Mouse (Mus musculus) layer of hippocampus, postnatal 14 days (tissue): Measurements from ENCODE around the gene Cfap44. TPM values are rescaled to one million over a fixed set of nuclear protein-coding genes. Genes with fewer than 3 reads are reported as not detected.
A peak's percentile ranks its signal among the peaks of the same experiment; 100 is the strongest.

Experiments
- DNase-seq, 2 experiments: peaks; one replicate each; pipeline ENCODE4 v3.0.0; 2021 to 2022; ENCODE audit warnings: low spot score in 2 of 2, mixed read lengths in 1 of 2
- total RNA-seq, 2 experiments: library from RNA; stranded (reverse); gene quantifications; 2 replicates each; pipeline ENCODE4 v1.2.3; 2021

Gene Cfap44
- total RNA-seq, 2 experiments from 2014 or later: 8.4 to 10.8 TPM

DNA sequence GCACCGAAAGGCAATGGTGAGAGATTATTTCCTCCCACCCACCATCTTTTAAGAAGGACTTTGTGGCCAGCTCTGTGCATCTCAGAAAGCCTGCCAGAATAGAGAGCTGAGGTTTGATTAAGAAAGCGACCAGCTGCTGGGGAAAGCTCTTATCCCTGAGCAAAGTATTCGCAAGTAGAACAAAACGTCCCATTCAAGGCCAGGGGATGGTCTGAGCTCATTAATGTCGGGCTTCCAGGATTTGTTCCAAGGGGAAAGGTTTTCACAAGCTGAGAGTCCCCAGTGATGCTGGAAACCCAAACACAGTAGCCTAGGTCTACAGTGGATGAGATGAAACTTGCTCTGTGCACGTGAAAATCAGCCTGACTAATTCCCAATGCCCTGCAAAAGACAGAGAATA lies 99.3 kb downstream of the Cfap44 start:
- DNase-seq: peak in 1 of 2 experiments; percentile 78

- no peak for DNase-seq
These were observed 100.0 kb downstream of the Cfap44 start for GRCm38 (mm10) chr16:44494441-44495108.

GRCm38 (mm10) chr16:44496971-44497464 lies 102.4 kb downstream of the Cfap44 start:
- DNase-seq: no peak

DNA sequence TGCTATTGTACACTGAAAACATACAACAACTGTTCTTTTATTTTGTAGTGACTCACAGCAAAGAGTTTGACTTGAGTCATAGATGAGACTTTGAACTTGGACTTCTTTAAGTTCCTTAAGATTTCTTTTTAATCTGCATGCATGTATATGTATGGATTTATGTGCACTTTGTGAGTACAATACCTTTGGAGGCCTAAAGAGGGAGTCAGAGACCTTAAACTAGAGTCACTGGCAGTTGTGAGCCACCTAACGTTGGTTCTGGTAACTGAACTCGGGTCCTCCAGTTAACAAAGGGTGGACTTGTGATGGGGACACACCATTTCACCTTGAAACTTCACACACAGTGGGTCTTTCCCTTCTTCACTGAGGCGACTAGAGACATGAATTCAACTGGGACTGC lies 103.9 kb downstream of the Cfap44 start:
- DNase-seq: no peak

DNA sequence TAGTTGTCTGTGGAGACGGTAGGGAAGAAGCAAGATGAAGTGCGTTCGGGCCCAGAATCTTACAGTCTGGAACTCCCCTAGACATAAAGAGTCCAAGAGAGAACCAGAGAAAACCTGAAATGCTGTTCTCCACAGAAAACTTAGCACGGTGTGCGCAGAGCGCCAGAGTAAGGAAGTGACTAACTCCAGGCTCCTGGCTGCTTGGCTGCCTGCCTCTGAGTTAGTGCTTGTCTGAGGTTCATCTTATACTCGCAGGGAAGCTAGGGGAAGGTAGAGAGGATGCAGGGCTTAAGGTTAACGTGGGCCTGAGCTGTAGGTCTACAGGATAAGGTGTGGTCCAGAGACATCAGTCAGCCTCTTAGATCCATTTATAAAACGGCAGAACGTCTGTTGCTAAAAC lies 107.2 kb downstream of the Cfap44 start:
- DNase-seq: no peak

- DNase-seq: no peak
These were observed 107.7 kb downstream of the Cfap44 start for GRCm38 (mm10) chr16:44502325-44502724.

GRCm38 (mm10) chr16:44502895-44503575 lies 108.4 kb downstream of the Cfap44 start:
- no peak for DNase-seq

GRCm38 (mm10) chr16:44505243-44505642 lies 110.6 kb downstream of the Cfap44 start:
- no peak for DNase-seq

DNA sequence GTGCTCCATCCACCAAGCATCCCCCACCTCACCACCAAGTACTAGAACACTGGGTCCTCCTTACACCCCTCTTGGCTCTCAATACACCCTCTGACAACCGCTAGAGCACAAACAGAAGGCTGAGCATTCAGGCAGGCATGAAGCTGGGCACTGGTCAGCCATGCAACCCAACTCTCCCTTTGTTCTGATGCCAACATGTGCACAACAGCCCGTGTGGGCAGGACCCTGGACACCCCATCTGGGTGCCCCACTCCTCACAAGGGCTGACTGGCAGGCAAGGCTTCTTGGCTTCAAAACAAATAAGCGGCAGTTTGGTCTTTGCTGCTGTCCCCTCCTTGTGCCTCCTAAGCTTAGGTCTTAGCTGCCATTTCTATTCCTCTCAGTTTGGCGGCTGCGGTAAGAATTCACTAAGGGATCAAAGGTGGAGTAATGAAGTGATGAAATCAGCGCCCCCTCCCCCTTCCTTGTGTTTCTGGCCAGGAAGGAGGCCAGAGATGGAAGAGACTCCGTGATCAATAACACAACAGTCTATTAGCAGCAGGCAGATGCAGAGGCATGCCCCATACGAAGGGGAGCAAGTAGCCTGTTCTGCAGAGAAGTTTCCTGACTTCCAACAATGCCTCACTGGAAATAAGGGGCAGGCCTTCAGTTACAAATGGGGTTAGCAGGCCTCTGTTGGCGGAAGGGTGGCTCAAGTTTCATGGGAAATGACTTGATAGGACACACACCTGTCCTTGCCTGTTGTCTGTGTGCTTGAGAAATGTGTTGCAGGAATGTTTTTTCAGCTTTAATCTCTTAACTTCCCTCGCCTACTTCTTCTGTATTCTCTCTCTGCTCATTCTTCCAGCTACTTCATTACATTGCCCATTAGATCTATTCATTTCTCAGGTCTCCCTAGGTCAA lies 112.7 kb downstream of the Cfap44 start:
- DNase-seq: no peak

DNA sequence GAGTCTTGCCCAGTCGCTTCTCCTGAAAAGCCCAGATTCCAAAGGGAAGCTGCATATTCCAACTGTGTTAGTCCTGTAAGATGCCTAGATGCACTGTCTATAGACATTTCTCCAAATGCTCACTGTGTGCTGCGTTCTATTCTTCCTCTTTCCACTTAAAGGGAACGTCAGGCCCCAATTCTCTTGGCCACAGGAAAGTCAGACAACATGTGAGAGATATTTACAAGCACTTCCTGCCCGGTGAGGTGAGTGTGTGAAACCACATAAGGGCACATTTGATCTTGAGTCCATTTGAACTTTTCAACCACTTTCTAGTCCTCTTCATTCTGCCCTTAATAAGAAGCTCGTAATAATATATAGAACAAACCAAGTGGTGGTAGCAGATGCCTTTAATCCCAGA lies 113.4 kb downstream of the Cfap44 start:
- no peak for DNase-seq

- no peak for DNase-seq
These were observed 114.2 kb downstream of the Cfap44 start for GRCm38 (mm10) chr16:44508772-44509171.

- no peak for DNase-seq
These were observed 115.1 kb downstream of the Cfap44 start for GRCm38 (mm10) chr16:44509458-44510344.

DNA sequence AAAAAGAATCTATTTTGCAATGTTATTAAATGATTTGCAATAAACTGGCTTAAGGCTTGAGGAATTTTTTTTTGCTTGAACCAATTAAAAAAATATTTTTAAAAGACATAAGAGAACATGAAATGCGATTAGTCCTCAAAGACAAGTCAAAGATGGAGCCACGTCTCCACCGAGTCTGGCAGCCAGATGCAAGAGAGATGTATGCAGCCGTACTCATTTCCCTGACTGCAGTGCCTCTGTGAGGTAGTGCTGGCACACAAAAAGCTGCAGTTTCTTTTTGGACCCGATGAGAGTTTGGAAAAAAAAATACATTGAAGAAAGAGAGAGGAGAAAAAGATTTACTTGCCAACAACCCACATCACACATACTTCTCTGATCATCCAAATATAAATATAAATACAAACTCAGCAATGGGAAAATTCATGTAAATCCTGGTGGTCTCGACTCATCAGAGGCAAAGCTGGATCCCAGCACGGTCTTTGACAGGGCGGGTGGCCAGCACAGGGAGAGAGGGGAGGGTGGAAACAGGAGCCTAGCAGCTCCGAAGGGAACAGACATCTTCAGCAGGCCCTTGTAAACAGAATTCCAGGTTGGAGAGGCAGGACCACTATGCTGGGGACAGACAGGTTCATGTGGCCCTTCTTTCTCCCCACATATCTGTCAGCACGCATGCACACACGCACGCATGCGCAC lies 116.1 kb downstream of the Cfap44 start:
- DNase-seq: no peak

DNA sequence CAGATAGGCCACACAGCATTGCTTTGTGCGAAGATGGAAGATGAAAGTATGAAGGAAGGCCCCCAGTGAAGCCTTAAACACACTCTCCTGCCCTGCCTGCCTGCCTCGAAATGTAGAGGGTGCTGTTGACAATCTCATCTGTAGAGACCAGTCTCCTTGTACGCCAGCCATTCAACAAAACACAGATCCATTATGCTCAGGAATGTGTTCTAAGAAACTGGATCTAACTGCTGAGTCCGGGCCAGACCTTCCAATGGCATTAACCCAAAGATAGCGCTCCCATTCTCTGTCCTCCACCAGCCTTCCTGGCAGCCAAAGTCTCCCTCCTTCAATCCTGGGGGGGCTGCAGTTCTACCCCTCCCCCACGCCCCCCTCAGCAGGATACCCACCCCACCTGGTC lies 121.9 kb downstream of the Cfap44 start:
- no peak for DNase-seq

- no peak for DNase-seq
These were observed 129.0 kb downstream of the Cfap44 start for GRCm38 (mm10) chr16:44523595-44523994.

GRCm38 (mm10) chr16:44526044-44526443 lies 131.4 kb downstream of the Cfap44 start:
- no peak for DNase-seq

DNA sequence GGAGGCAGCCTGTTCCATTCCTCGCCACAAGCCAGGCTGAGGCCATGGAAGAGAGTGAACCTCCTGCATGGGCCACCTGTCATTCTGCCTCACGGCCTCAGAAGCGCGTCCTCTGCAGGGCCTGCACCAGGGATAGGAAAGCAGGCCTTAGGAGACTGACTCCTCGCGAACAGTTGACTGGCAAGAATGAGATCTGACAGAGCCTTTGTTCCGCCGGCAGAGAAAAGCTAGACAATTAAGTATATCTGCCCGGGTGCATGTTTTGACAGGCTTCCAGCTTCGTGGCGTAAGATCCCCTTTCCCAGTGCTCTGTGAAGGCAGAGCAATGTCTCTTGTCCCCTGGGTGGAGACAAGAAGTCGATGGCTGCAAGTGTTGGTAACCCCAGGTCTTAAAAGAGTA lies 132.1 kb downstream of the Cfap44 start:
- DNase-seq: no peak

- DNase-seq: no peak
These were observed 132.8 kb downstream of the Cfap44 start for GRCm38 (mm10) chr16:44527218-44527905.

DNA sequence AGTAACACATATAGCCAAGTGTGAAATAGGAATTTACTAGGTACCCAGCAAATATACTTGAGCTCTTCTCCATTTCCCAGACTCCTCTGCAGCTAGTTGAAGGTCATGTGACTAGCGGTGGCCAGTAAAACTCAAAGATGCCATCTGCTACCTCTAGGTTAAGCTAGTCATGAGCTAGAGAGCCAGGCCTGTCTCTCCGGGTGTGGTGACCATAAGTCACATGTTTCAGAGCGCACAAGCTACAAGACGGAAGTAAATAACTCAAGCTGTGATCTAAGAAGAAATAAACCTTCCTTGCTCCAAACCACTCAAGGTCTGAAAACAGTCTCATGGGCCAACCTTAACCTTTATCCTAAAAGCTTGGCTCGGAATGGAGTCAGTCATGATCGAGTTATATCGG lies 134.4 kb downstream of the Cfap44 start:
- no peak for DNase-seq

DNA sequence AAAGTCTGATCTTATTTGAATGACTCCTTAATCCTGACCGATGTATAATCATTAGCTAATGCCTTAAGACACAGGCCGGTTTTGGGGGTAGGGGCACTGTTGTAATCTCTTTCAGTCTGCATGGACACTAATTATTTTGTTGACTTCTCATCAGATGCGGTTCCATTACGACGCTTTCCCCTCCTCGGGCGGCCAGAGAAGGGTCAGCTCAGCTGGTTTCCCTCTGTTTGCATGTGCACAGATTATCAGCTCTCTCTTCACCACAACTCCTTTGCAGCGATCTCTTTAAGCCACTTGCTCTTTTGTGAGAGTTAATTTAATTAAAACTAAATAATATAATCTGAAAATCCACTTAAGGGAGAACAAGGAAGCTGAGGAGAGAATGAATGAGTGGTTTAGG lies 135.1 kb downstream of the Cfap44 start:
- no peak for DNase-seq
